Mouse (Mus musculus): ENCODE results near the gene Skor1.

The Skor1 gene

DNA sequence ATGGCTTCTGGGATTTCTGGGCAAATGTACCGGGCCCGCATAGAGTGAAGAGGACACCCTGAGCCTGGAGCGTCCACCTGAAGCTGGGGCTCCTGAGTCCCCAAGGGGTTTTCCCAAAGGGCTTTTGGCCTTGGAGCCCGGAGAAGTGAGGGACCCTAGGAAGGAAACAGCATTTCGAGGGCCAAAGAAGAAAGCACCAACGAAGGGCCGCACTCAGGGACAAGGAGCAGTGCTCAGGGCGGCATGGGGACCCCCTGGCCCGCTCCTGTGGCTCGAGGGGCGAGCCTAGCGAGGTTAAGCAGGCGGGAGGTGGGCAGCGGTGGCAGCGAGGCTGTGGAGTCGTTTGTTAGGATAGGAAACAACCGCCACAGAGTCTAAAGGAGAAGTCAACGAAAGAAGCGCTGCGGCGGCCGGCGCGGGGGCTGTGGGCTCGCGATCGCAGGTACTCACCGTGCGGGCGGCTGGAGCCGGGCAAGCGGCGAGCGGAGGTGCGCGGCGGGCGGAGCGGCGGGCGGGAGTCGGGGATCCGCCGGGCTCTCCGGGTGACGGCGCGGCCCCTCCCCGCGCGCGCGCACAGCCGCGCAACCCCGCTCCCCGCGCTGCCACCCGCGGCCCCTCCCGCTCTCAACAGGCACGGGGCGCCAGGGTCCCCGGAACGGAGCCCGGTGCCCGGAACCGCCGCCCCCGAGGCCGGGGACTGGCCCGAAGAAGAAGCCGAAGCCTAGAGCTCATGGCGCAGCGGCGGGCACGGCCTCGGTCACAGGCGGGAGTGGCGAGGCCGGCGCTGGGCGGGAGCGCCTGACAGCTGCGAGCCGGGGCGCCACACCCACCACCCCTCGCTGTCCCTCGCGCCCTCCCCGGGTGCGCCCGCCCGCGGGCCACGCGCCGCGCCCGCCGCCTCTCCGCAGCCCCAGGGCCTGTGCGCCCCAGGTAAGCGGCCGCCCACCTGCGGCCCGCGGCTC, at the start of gene Skor1:
Skor1 (minus strand) TSS at position 552 of the 962 bp plus-strand sequence.
- DNase-seq: no peak

DNA sequence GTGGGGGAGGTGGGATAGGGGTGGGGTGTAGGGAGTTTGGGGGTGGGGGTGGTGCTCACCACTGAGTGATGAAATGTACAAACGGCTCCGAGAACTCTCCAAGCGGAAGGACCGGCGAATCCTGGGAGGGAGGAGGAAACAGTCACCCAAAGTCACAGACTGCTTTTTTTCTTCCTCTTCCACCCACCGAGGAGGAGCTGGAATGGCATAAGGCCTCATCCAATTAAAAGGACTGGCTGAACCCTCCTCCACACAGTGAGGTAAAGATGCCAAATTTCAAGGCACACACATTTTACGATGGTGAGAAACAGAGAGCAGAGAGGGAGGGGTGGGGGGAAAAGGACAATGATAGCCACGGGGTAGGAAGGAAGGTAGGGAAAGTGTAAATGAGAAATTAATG, 48.5 kb upstream of the Skor1 start:
- DNase-seq: no peak

DNA sequence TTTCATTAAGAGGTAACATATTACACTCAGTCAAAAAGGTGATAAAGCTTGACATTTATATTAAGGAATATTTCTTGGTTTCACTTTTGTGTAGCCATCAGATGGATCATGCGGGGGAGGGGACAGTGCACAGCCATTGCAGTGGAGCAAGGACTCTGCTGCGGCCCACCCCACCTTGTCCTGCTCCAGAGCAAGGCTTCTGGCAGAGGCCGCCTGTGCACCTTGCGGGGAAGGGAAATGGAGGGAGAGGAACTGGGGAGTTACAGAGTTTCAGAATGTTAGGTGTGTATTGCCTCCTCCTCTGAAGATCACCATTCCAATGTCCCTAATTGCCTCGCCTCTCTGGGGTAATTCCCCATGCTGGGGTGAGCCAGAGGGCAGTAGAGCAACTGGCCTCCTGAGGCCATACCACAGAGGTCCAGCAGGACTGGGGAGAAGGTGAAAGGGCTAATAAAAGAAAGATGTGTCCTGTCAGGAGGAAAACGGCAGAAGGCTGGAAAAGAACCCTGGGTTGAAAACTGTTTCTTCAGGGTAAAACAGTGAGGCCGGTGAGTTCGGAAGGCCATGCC, 47.4 kb upstream of the Skor1 start:
- DNase-seq: no peak

DNA sequence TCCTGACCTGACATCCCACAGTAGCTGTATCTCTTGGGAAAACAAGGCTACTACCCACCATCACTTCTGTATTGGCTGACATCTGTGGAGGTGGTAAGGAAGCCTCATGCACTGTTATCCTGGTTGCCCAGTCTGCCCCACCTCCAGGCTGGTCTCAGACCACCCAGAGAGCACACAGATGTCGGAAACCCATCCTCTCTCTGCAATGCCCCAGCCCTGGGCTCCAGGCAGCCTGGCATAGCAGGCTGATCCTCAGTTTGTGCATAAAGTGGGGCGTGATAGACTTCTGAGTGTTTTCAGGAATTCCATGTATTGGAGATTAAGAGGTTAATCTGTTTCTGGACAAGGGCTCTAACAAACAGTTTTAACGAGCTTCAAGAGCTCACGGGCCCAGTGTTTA, 46.8 kb upstream of the Skor1 start:
- no peak for DNase-seq

DNA sequence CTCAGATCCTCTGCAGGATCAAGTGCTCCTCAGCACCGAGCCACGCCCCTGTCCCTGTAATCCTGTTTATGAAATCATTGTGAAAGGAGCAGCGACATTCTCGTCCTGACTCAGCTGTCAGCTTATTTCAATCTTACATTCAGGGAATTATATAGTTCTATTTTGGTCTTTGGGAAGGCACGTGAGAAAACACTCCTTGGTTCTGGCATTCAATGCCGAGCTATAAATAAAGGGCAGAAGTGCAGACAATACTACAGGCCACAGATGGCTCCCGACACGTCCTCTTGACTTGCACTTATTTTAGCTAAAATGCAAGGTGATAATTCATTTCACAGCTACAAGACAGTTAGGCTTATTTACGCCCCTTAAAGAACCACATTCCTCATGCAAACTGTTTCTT, 46.0 kb upstream of the Skor1 start:
- DNase-seq: no peak

DNA sequence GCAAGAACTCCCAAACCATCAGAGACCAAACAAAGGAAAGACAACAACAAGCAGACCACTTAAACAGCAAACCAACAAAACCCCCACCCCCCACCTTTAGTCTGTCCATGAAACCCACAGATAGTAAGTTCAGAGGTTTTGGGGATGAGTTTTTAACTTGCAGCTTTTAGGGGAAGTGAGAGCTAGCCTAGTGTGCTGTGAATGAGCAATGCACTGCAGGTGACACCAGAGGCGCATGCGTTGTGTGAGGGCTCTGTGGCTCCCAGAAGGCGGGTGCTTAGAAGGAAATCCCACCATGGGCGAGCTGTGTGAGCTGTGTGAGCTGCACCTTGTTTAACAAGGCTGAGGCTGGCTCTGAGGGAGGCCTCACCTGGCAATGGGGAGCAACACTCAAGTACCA, 44.0 kb upstream of the Skor1 start:
- DNase-seq: no peak

DNA sequence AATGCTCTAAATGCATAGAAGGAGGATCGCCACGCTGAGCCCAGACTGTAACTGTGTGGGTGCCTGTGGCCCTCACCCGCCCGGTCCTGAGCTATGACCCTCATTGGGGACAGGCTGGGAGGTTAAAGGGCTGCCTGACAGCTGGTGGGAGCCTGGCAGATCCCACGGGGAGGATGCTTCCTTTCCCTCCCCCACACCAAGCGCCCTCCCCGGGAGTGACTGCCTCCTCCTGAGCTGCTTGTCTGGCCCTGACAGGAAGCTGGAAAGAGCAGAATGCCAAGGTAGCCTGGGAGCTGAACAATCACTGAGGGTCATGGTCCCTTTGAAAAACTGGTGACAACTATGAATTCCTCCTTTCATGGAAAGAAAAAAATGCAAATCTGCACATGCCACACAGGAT, 38.5 kb upstream of the Skor1 start:
- no peak for DNase-seq

DNA sequence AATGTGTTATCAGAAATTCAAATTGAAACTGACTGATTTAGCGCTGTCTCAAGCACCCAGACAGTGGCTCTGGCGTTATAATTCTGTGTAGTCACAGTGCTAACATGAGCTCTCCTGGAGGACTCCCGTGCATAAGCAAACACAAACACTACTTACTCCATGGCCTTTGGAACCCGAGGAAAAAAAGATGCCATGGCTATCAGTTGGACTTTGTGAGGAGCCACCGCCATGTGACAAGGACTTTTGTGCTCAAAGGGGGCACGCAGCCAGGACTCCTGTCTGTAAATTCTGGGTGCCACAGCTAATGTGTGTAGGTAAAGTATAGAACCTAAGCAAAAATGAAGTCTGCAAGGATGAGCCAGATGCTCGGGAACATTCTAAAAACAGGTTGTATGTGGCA, 36.5 kb upstream of the Skor1 start:
- no peak for DNase-seq

DNA sequence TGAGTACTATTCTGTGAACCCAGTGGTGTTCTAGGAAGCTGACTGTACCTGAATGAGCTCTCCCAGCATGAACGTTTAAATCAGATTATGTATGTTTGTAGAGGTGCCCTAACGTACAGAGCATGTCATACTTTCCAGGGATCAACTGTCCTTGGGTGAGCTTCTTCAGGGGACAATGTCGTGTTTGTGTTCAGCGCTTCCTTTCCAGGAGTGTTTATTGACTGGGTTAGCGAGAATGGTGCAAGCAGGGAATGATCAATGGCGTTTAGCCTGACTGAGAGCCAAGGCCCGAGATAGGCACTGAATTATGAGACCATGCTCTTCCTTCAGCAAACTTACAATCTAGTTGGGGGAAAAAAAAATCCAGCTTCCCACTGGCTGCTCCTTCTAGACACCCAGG, 35.1 kb upstream of the Skor1 start:
- no peak for DNase-seq

DNA sequence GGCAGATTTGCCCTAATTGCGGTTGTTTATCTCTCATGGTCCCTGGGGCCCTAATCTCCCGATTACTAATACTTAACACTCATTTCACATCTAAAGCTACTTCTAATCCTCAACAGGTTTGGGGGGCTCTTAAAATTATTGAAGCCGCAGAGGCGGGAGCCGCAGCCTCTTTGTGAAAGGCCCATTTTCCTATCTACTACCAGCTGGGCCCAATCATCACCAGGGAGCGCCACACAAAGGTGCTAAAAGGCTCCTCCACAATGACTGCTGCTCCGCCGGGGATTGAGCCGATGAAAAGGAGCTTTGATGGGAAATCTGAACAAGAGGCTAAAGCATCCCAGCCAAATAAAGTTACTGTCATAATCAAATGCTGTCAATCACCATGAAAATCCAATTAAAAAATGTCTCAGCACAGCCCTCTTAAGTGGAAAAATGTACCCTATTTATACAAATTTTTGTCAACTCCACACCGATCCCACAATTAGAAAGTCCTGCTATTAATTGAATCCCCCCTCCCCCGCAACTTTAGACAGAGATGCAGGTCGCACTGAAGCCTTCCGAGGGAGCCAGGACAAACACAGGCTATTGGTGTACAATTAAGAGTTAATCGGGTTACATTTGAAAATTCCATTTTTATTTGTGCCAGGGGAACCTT, 33.7 kb upstream of the Skor1 start:
- no peak for DNase-seq

DNA sequence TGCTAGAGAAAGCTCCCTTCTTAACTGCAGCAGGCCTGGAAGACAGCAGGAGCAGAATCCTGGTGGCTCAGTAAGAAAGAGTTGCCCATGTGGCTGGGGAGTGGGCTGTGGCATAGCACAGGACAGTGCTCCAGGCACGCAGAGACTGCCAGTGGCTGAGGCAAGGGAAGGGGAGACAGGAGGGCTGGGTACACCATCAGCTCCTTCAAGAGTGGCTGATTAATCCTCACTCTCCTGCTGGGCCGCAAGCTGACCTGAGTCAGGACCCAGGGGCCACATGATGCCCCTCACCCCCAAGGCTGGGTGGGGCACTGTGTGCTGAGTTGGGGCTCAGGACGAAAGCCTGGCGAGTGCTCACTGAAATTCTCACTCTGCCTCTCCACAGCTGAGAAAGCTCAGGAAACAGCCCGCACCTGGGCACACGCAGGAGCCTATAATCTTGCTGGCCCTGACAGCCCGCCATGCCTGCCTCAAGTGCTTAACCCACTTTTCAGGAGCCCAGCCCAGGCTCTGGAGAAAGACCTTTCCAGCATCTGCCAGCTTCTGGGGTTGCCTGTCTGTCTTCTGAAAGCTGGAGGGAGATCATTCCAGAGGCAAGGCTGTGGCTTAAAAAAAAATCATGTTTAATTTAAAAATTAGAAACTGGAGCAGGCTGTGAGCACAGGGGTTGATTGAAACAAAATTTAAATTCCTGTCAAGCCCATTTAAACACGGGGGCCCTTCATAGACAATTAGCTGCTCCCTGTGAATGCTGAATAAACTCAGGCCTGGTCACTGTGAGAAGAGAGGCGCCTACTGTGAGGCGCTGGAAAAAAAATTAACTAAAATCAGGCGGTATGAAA, 32.8 kb upstream of the Skor1 start:
- DNase-seq: no peak

DNA sequence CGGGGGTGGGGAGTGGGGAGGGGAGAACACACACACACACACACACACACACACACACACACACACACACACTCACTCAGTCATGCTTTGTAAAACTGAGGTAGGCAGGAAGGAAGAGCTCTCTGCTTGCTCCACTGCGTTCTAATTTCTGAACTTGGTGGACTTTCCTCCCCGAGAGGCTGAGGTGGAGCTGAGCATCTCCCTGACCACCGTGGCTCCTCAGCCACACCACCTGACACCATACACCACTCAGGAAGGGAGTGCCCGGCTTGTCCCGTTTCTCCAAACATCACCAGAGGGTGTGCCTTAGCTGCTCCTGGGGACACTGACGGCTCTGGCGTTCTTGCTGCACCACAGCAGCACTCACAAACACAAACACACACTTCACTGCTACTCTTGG, 29.5 kb upstream of the Skor1 start:
- DNase-seq: no peak

DNA sequence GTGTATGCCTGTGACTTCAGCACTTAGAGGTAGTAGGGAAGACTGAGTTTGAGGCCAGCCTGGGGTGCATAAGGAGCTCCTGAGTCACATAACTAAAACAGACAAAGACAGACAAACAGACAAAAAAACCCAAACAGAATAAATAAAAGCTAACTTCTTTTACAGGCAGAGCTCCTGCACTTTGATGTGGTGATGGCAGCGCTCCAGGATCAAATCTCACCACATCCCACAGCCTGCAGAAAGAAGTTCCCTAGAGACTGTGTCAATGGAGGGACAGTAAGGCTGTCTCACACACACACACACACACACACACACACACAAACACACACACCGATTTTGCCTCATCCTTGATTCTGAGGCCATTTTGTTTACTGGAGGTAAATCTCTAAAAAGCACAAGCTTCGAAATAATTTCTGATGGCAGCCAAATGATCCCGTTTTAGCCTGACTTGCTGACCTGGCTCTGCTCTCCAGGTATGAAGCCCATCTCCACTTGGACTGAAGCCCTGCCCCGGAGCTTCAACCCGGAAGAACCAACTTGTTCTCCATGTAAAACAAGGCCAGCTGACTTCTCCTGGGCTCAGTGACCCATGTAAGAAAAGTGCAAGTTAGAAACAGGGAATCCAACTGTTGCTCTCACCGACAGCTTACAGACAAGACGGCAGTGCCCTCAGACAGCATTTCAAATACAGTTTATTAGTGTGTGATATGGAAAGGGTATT, 25.4 kb upstream of the Skor1 start:
- DNase-seq: peak; percentile 23

DNA sequence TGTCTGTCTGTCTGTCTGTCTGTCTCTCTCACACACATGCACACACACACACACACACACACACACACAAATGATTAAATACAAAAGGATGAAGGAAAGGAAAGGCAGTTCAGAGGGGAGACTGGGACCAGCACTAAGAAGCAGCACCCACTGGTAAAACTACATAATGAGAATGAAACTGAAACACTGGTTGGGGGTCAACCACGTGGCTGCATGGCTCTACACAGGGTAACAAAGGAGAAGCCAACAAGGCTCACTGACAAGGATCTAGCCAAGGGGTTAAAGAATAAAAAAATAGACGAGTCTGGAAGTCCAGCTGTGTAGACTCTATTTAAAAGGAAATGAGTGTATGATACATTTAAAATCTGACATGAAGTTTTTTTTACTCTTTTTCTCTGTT, 23.2 kb upstream of the Skor1 start:
- no peak for DNase-seq

DNA sequence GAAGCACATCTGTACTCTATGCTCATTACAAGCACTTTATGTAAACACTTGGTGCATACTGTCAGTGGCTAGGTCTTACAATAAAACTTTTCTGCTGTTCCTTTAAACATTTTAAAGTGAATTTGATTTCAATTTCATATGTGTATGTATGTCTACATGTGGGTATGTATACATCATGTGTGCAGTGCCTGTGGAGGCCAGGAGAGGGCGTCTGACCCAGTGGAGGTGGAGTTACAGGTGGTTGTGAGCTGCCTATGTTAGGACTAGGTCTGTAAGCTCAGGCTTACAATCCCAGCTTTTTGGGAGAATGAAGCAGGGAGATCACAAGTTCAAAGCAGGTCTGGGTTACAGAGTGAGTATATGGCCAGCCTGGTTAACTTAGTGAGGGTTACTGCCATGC, 20.4 kb upstream of the Skor1 start:
- no peak for DNase-seq

DNA sequence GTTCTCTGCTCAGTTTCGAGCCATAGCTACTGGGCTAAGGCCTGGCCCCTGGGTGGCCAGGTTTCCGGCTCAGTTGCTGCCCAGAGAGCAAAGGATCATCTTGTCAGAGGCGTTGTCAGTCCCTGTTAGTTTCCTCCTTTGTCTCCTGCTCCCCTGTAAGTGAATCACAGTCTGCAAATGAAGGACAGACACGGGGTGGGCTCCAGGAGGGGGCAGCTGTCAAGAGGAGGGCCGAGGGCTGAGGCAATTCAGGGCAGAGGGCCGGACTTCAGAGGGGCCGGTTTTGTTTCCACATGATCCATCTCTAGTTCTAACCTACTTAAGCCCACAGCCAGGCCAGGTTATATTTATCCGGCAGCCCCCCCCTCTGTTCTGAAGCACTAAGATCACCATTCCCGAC, 16.3 kb upstream of the Skor1 start:
- DNase-seq: no peak

DNA sequence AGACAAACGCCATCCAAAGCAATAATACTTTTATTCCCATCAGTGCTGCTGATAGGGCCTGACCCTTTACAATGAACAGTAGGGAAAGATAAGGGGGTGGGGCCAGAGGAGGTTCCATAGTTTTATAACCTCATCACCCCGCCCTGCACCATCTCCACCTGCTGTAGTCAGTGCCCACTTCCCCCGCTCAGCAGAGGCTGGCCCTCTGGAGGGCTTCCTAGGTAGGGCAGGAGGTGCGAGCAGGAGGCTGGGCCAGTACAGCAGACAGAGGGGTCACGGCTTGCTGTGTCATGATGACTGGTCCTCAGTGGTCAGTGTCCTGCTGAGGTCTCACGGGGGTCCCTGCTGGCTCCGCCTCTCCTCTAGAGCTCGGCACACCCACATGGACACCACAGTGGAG, 15.0 kb upstream of the Skor1 start:
- peak; percentile 10 for DNase-seq

DNA sequence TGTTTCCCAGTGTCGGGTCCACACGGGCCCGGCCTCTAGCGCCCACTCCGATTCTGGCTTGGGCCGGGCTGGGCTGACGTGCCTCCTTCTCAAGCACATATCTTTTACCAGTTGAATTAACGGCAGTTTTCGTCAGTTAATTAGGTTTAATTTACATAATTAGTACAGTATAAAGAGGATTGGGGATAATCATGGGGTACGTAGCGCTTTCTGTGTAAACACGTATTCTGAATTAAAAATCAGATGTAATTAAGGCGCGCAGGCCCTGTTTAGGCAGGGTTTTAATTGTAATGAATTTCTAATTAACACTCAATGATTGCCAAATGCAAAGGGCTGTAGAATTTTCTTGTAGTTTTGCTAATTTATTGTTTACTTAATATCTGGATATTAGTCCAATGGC, 3.2 kb upstream of the Skor1 start:
- no peak for DNase-seq

DNA sequence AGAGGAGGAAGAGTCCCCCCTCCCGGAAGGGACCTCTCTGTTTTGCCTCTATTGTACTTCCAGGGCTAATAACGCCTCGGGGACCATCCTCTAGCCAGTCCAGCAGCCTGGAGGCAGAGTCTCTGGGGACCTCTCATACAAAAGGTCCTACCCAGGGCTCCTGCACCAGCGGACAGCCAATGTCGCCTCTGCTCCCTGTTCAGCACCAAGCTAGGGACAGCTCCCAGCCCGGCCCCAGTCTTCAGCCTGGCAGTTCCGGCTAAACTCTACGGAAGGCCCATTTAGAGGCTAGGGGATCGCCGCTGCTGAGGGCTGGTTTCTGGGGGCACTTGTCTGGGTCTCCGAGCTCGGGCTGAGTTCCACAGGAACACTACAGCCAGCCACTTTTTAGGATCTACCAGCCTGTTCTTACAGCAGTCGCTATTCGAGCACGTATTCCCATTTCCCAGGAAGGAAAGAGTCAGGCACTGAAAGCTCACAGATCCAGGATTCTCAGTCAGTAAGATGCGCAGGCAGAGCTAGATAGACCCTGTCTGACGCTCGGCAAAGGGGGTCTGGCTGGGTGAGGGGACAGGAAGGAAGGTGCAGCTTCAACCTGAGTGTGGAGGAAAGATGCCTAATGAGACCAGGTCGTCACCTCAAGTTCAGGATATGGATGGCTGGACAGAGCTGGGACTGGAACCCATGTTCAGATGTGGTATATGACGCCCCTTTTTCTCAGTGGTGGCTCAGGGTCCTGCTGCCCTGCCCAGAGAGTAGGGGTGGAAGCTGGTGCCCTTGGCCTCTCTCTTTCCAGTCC, 2.5 kb upstream of the Skor1 start:
- DNase-seq: peak; percentile 63

DNA sequence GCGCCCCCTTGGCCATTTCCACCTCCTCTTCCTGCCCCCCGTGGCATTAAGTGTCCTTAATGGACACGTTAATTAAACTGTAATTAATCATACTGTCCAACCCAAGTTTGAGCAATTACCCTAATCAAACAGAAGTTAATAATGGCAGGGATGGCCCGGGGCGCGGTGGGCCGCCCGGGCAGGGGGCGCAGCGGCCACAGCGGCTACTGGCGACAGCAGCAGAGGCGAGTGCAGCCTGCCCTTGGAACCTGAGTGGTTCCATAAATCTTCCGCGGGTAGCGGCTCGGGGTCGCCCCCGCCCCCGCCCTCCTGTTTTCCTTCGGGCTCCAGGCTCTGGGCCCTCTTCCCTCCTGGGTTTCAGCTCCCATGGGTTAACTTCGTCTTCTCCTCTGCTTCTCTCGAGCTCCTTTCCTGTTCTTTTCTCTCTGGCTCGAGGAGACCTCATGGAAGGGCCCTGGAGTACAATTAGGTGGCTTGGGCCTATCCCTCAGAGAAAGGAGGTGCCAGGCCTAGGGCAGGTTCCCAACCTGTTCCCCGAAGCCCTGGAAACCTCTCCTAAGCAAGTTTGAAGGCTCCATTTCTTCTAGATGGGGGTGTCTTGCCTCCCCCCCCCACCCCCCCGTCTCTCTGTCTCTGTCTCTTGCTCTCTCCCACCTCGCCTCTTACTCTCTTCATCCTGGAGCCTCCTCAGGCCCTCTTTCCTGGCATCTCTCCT, 1.5 kb upstream of the Skor1 start:
- DNase-seq: no peak

DNA sequence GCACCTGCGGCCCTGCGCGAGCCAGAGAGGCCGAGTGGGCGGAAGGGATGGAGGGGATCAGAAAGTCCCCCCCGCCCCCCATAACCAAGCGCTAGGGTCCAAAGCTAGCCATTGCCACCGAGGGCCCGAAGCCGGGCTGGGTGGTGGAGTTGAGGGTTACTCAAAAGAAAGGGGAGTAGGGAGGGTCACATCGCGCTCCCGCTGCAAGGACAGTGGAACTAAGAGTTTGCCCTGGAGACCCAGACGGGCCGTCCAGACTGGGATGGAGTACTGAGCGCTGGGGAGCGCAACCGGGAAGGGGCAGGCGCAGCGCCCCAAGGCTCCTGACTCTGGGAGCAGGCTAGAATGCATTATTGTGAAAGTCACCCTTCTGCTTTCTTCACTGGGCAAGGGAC, 608 bp upstream of the Skor1 start:
- no peak for DNase-seq

Measured in thymus, postnatal 14 days (tissue).